Mouse (Mus musculus): ENCODE data around the gene Ano4. TPM values are rescaled to one million over a fixed set of nuclear protein-coding genes. Genes with fewer than 3 reads are reported as not detected.

Gene Ano4
- polyA plus RNA-seq, 1 experiment: not detected

GRCm38 (mm10) chr10:89358933-89359332, 14.4 kb upstream of the Ano4 start:
- no peaks in the 10 kb centered on the region for H3K27me3 ChIP-seq (ENCODE audit: control insufficient read depth, insufficient read depth, low read length)
- DNase-seq (ENCODE audit: low read depth in 1 of 2, low spot score in 2 of 2): no peak
- no peak overlapping the region for H3K27ac ChIP-seq (ENCODE audit: insufficient read depth, low read length)
- H3K4me1 ChIP-seq (ENCODE audit: control insufficient read depth, insufficient read depth, insufficient read length): no peaks in the 10 kb centered on the region
- no peak overlapping the region for H3K4me3 ChIP-seq (ENCODE audit: extremely low read depth, insufficient read depth, insufficient read length)
- WGBS: 65% methylated on average over 3 of the region's 3 CpGs
- no peaks in the 10 kb centered on the region for H3K36me3 ChIP-seq (ENCODE audit: control insufficient read depth, insufficient read depth, low read length)
- TF ChIP-seq CTCF (IDR thresholded peaks at IDR 0.05; ENCODE audit: extremely low read depth, insufficient read depth, insufficient read length, insufficient replicate concordance) (no peak), POLR2A (IDR thresholded peaks at IDR 0.05; ENCODE audit: low read depth, low read length) (no peak)

- Histone ChIP-seq H3K36me3 (ENCODE audit: control insufficient read depth, insufficient read depth, low read length) (no peaks in the 10 kb centered on the region), H3K27me3 (ENCODE audit: control insufficient read depth, insufficient read depth, low read length) (no peaks in the 10 kb centered on the region), H3K27ac (ENCODE audit: insufficient read depth, low read length) (no peak overlapping the region), H3K4me3 (ENCODE audit: extremely low read depth, insufficient read depth, insufficient read length) (no peak overlapping the region), H3K4me1 (ENCODE audit: control insufficient read depth, insufficient read depth, insufficient read length) (no peaks in the 10 kb centered on the region)
- no peak for DNase-seq (ENCODE audit: low read depth in 1 of 2, low spot score in 2 of 2)
- TF ChIP-seq POLR2A (IDR thresholded peaks at IDR 0.05; ENCODE audit: low read depth, low read length) (no peak), CTCF (IDR thresholded peaks at IDR 0.05; ENCODE audit: extremely low read depth, insufficient read depth, insufficient read length, insufficient replicate concordance) (no peak)
- WGBS: 60% methylated on average over 2 of the region's 2 CpGs
Observed at GRCm38 (mm10) chr10:89354639-89355038, 10.1 kb upstream of the Ano4 start.

- no peak for DNase-seq (ENCODE audit: low read depth in 1 of 2, low spot score in 2 of 2)
- Histone ChIP-seq H3K36me3 (ENCODE audit: control insufficient read depth, insufficient read depth, low read length) (no peaks in the 10 kb centered on the region), H3K27me3 (ENCODE audit: control insufficient read depth, insufficient read depth, low read length) (no peaks in the 10 kb centered on the region), H3K27ac (ENCODE audit: insufficient read depth, low read length) (no peak overlapping the region), H3K4me3 (ENCODE audit: extremely low read depth, insufficient read depth, insufficient read length) (no peak overlapping the region), H3K4me1 (ENCODE audit: control insufficient read depth, insufficient read depth, insufficient read length) (no peaks in the 10 kb centered on the region)
- WGBS: 88% methylated on average over 11 of the region's 11 CpGs
- TF ChIP-seq CTCF (IDR thresholded peaks at IDR 0.05; ENCODE audit: extremely low read depth, insufficient read depth, insufficient read length, insufficient replicate concordance) (no peak), POLR2A (IDR thresholded peaks at IDR 0.05; ENCODE audit: low read depth, low read length) (no peak)
Observed at GRCm38 (mm10) chr10:89351416-89351815, 6.9 kb upstream of the Ano4 start.

- 76% methylated on average over 6 of the region's 6 CpGs for WGBS
- Histone ChIP-seq H3K27ac (ENCODE audit: insufficient read depth, low read length) (no peak overlapping the region), H3K4me3 (ENCODE audit: extremely low read depth, insufficient read depth, insufficient read length) (no peak overlapping the region), H3K27me3 (ENCODE audit: control insufficient read depth, insufficient read depth, low read length) (peaks cover 2% of the 10 kb centered on the region; the same call in 1 of the 2 replicates), H3K4me1 (ENCODE audit: control insufficient read depth, insufficient read depth, insufficient read length) (no peaks in the 10 kb centered on the region), H3K36me3 (ENCODE audit: control insufficient read depth, insufficient read depth, low read length) (no peaks in the 10 kb centered on the region)
- TF ChIP-seq POLR2A (IDR thresholded peaks at IDR 0.05; ENCODE audit: low read depth, low read length): no peak
- no peak for TF ChIP-seq CTCF (IDR thresholded peaks at IDR 0.05; ENCODE audit: extremely low read depth, insufficient read depth, insufficient read length, insufficient replicate concordance)
- no peak for DNase-seq (ENCODE audit: low read depth in 1 of 2, low spot score in 2 of 2)
Observed at GRCm38 (mm10) chr10:89345606-89346005, 1.0 kb upstream of the Ano4 start.

GRCm38 (mm10) chr10:89345196-89345533, 603 bp upstream of the Ano4 start:
- TF ChIP-seq POLR2A (IDR thresholded peaks at IDR 0.05; ENCODE audit: low read depth, low read length): no peak
- DNase-seq (ENCODE audit: low read depth in 1 of 2, low spot score in 2 of 2): no peak
- Histone ChIP-seq H3K36me3 (ENCODE audit: control insufficient read depth, insufficient read depth, low read length) (no peaks in the 10 kb centered on the region), H3K4me1 (ENCODE audit: control insufficient read depth, insufficient read depth, insufficient read length) (no peaks in the 10 kb centered on the region), H3K4me3 (ENCODE audit: extremely low read depth, insufficient read depth, insufficient read length) (no peak overlapping the region), H3K27ac (ENCODE audit: insufficient read depth, low read length) (no peak overlapping the region), H3K27me3 (ENCODE audit: control insufficient read depth, insufficient read depth, low read length) (peaks cover 2% of the 10 kb centered on the region; the same call in 1 of the 2 replicates)
- WGBS: 59% methylated on average over 4 of the region's 4 CpGs

GRCm38 (mm10) chr10:89344132-89344490, 451 bp downstream of the Ano4 start:
- DNase-seq (ENCODE audit: low read depth in 1 of 2, low spot score in 2 of 2): no peak
- Histone ChIP-seq H3K4me3 (ENCODE audit: extremely low read depth, insufficient read depth, insufficient read length) (no peak overlapping the region), H3K36me3 (ENCODE audit: control insufficient read depth, insufficient read depth, low read length) (no peaks in the 10 kb centered on the region), H3K27ac (ENCODE audit: insufficient read depth, low read length) (no peak overlapping the region), H3K4me1 (ENCODE audit: control insufficient read depth, insufficient read depth, insufficient read length) (no peaks in the 10 kb centered on the region), H3K27me3 (ENCODE audit: control insufficient read depth, insufficient read depth, low read length) (peaks cover 2% of the 10 kb centered on the region; the same call in 1 of the 2 replicates)
- TF ChIP-seq CTCF (IDR thresholded peaks at IDR 0.05; ENCODE audit: extremely low read depth, insufficient read depth, insufficient read length, insufficient replicate concordance): no peak
- WGBS: 35% methylated on average over 4 of the region's 4 CpGs

- peaks cover 2% of the 10 kb centered on the region; the same call in 1 of the 2 replicates for H3K27me3 ChIP-seq (ENCODE audit: control insufficient read depth, insufficient read depth, low read length)
- DNase-seq (ENCODE audit: low read depth in 1 of 2, low spot score in 2 of 2): no peak
- no peaks in the 10 kb centered on the region for H3K4me1 ChIP-seq (ENCODE audit: control insufficient read depth, insufficient read depth, insufficient read length)
- WGBS: 38% methylated on average over 8 of the region's 8 CpGs
- TF ChIP-seq CTCF (IDR thresholded peaks at IDR 0.05; ENCODE audit: extremely low read depth, insufficient read depth, insufficient read length, insufficient replicate concordance) (no peak), POLR2A (IDR thresholded peaks at IDR 0.05; ENCODE audit: low read depth, low read length) (no peak)
- no peak overlapping the region for H3K4me3 ChIP-seq (ENCODE audit: extremely low read depth, insufficient read depth, insufficient read length)
- no peak overlapping the region for H3K27ac ChIP-seq (ENCODE audit: insufficient read depth, low read length)
- H3K36me3 ChIP-seq (ENCODE audit: control insufficient read depth, insufficient read depth, low read length): no peaks in the 10 kb centered on the region
Observed at GRCm38 (mm10) chr10:89343716-89344115, 846 bp downstream of the Ano4 start.
